Mouse (Mus musculus): ENCODE measurements at regions not wholly inside any gene's neighbourhood (a gene's known extent, or its start where the extent isn't known, plus 50 kb on each side); places are given as distances from the start of the nearest gene placed in this dataset.

GRCm38 (mm10) chr15:67987941-67988340 is 1487.2 kb upstream of the Lrrc6 start:
- no peak for TF ChIP-seq CTCF (IDR thresholded peaks at IDR 0.05)
- no peak overlapping the region for H3K4me2 ChIP-seq (ENCODE audit: low read depth, low read length, poor library complexity, severe bottlenecking)
- DNase-seq (ENCODE audit: low spot score) = no peak
- no peaks in the 10 kb centered on the region for H3K36me3 ChIP-seq (ENCODE audit: insufficient read depth, low read length)
- H3K4me1 ChIP-seq (ENCODE audit: insufficient read depth, low read length) = no peaks in the 10 kb centered on the region
- H3K9ac ChIP-seq (replicated peaks; ENCODE audit: low read length, poor library complexity, severe bottlenecking) = no peak overlapping the region
- no peak overlapping the region for H3K27ac ChIP-seq (ENCODE audit: low read depth, low read length)
- H3K4me3 ChIP-seq (ENCODE audit: low read depth, low read length) = no peak overlapping the region
- WGBS = 94% methylated on average over 4 of the region's 4 CpGs
- no peak for ATAC-seq (ENCODE audit: low FRiP score)
- no peaks in the 10 kb centered on the region for H3K27me3 ChIP-seq (ENCODE audit: insufficient read depth, low read length)
- H3K9me3 ChIP-seq (ENCODE audit: low read length) = no peaks in the 10 kb centered on the region

- DNase-seq (ENCODE audit: low spot score) (no peak), ATAC-seq (ENCODE audit: low FRiP score) (no peak)
Measured at GRCm38 (mm10) chr15:67983253-67983652, 1482.5 kb upstream of the Lrrc6 start.

GRCm38 (mm10) chr15:67981876-67982275 is 1481.2 kb upstream of the Lrrc6 start:
- Histone ChIP-seq H3K4me2 (ENCODE audit: low read depth, low read length, poor library complexity, severe bottlenecking) (no peak overlapping the region), H3K27me3 (ENCODE audit: insufficient read depth, low read length) (no peaks in the 10 kb centered on the region), H3K27ac (ENCODE audit: low read depth, low read length) (no peak overlapping the region), H3K4me3 (ENCODE audit: low read depth, low read length) (no peak overlapping the region), H3K9ac (replicated peaks; ENCODE audit: low read length, poor library complexity, severe bottlenecking) (no peak overlapping the region), H3K9me3 (ENCODE audit: low read length) (no peaks in the 10 kb centered on the region), H3K36me3 (ENCODE audit: insufficient read depth, low read length) (no peaks in the 10 kb centered on the region), H3K4me1 (ENCODE audit: insufficient read depth, low read length) (no peaks in the 10 kb centered on the region)
- 92% methylated on average over 3 of the region's 3 CpGs for WGBS
- ATAC-seq (ENCODE audit: low FRiP score) (no peak), DNase-seq (ENCODE audit: low spot score) (no peak)
- no peak for TF ChIP-seq CTCF (IDR thresholded peaks at IDR 0.05)

More at GRCm38 (mm10) chr15:67983253-67983652, 1482.5 kb upstream of the Lrrc6 start:
- peak; percentile 36 for TF ChIP-seq CTCF (IDR thresholded peaks at IDR 0.05)
- Histone ChIP-seq H3K27ac (ENCODE audit: low read depth, low read length) (no peak overlapping the region), H3K9ac (replicated peaks; ENCODE audit: low read length, poor library complexity, severe bottlenecking) (no peak overlapping the region), H3K4me3 (ENCODE audit: low read depth, low read length) (no peak overlapping the region), H3K36me3 (ENCODE audit: insufficient read depth, low read length) (no peaks in the 10 kb centered on the region), H3K4me2 (ENCODE audit: low read depth, low read length, poor library complexity, severe bottlenecking) (no peak overlapping the region), H3K9me3 (ENCODE audit: low read length) (no peaks in the 10 kb centered on the region), H3K4me1 (ENCODE audit: insufficient read depth, low read length) (no peaks in the 10 kb centered on the region), H3K27me3 (ENCODE audit: insufficient read depth, low read length) (no peaks in the 10 kb centered on the region)
- WGBS = 47% methylated on average over 1 of the region's 1 CpGs

GRCm38 (mm10) chr15:67979451-67979850 is 1478.7 kb upstream of the Lrrc6 start:
- WGBS = 81% methylated on average over 3 of the region's 3 CpGs
- H3K27ac ChIP-seq (ENCODE audit: low read depth, low read length) = no peak overlapping the region
- H3K4me1 ChIP-seq (ENCODE audit: insufficient read depth, low read length) = no peaks in the 10 kb centered on the region
- no peak overlapping the region for H3K9ac ChIP-seq (replicated peaks; ENCODE audit: low read length, poor library complexity, severe bottlenecking)
- no peak for ATAC-seq (ENCODE audit: low FRiP score)
- no peaks in the 10 kb centered on the region for H3K27me3 ChIP-seq (ENCODE audit: insufficient read depth, low read length)
- H3K36me3 ChIP-seq (ENCODE audit: insufficient read depth, low read length) = no peaks in the 10 kb centered on the region
- H3K9me3 ChIP-seq (ENCODE audit: low read length) = no peaks in the 10 kb centered on the region
- no peak for TF ChIP-seq CTCF (IDR thresholded peaks at IDR 0.05)
- H3K4me2 ChIP-seq (ENCODE audit: low read depth, low read length, poor library complexity, severe bottlenecking) = no peak overlapping the region
- DNase-seq (ENCODE audit: low spot score) = peak; percentile 55
- H3K4me3 ChIP-seq (ENCODE audit: low read depth, low read length) = no peak overlapping the region

- no peak for TF ChIP-seq CTCF (IDR thresholded peaks at IDR 0.05)
- H3K9ac ChIP-seq (replicated peaks; ENCODE audit: low read length, poor library complexity, severe bottlenecking) = no peak overlapping the region
- H3K4me1 ChIP-seq (ENCODE audit: insufficient read depth, low read length) = no peaks in the 10 kb centered on the region
- no peaks in the 10 kb centered on the region for H3K9me3 ChIP-seq (ENCODE audit: low read length)
- no peaks in the 10 kb centered on the region for H3K27me3 ChIP-seq (ENCODE audit: insufficient read depth, low read length)
- no peak overlapping the region for H3K4me3 ChIP-seq (ENCODE audit: low read depth, low read length)
- H3K36me3 ChIP-seq (ENCODE audit: insufficient read depth, low read length) = no peaks in the 10 kb centered on the region
- 81% methylated on average over 2 of the region's 2 CpGs for WGBS
- ATAC-seq (ENCODE audit: low FRiP score) (no peak), DNase-seq (ENCODE audit: low spot score) (no peak)
- H3K4me2 ChIP-seq (ENCODE audit: low read depth, low read length, poor library complexity, severe bottlenecking) = no peak overlapping the region
- H3K27ac ChIP-seq (ENCODE audit: low read depth, low read length) = no peak overlapping the region
Measured at GRCm38 (mm10) chr15:67977210-67977609, 1476.5 kb upstream of the Lrrc6 start.

GRCm38 (mm10) chr15:67971998-67972397 is 1471.3 kb upstream of the Lrrc6 start:
- H3K36me3 ChIP-seq (ENCODE audit: insufficient read depth, low read length) = no peaks in the 10 kb centered on the region
- peak; percentile 10 for DNase-seq (ENCODE audit: low spot score)
- no peak for ATAC-seq (ENCODE audit: low FRiP score)
- H3K9ac ChIP-seq (replicated peaks; ENCODE audit: low read length, poor library complexity, severe bottlenecking) = no peak overlapping the region
- WGBS = 66% methylated on average over 3 of the region's 3 CpGs
- no peak for TF ChIP-seq CTCF (IDR thresholded peaks at IDR 0.05)
- no peak overlapping the region for H3K4me3 ChIP-seq (ENCODE audit: low read depth, low read length)
- no peaks in the 10 kb centered on the region for H3K27me3 ChIP-seq (ENCODE audit: insufficient read depth, low read length)
- no peaks in the 10 kb centered on the region for H3K4me1 ChIP-seq (ENCODE audit: insufficient read depth, low read length)
- no peaks in the 10 kb centered on the region for H3K9me3 ChIP-seq (ENCODE audit: low read length)
- H3K4me2 ChIP-seq (ENCODE audit: low read depth, low read length, poor library complexity, severe bottlenecking) = no peak overlapping the region
- H3K27ac ChIP-seq (ENCODE audit: low read depth, low read length) = no peak overlapping the region

All from midbrain, postnatal 0 days (tissue).